Mouse (Mus musculus) olfactory bulb, adult 2 months (tissue): ENCODE results near the gene Sapcd1.

Experiments used
- CTCF ChIP-seq: fragments of 200-500 bp; IDR thresholded peaks from 2 replicates; pipeline ENCODE4 v1.5.1; 2012; ENCODE audit warnings: low read depth, mild to moderate bottlenecking, low read length, moderate library complexity; ENCODE audit not compliant: insufficient read depth
- POLR2A ChIP-seq: fragments of 200-500 bp; IDR thresholded peaks from 2 replicates; pipeline ENCODE4 v1.6.1; 2012; ENCODE audit warnings: mild to moderate bottlenecking, low read depth, low read length, moderate library complexity; ENCODE audit not compliant: insufficient read depth

- no peak for TF ChIP-seq CTCF
- no peak for TF ChIP-seq POLR2A
Measured at GRCm38 (mm10) chr17:34994751-34995150, 33.1 kb downstream of the Sapcd1 start.
